Mouse (Mus musculus) heart, embryonic 14.5 days (tissue): ENCODE results near the gene Tbata. TPM values are rescaled to one million over a fixed set of nuclear protein-coding genes. Genes with fewer than 3 reads are reported as not detected.

ENCODE experiments used
- ATAC-seq: fragments of 200-750 bp; cut with Nextera tagmentation; 2 replicates; pipeline ENCODE4 v1.8.0; 2017; ENCODE audit warnings: low read depth, moderate TSS enrichment; ENCODE audit not compliant: insufficient number of reproducible peaks, insufficient read depth, low FRiP score
- H3K27ac ChIP-seq, 2 experiments: fragments of 200-500 bp in 1 of 2; fragments of 300-500 bp in 1 of 2; sonication (generic) in 1 of 2; replicated peaks in 1 of 2; 2 replicates each; pipeline ENCODE4 v1.5.1; 2012 to 2014; ENCODE audit warnings: low read depth in 2 of 2, low read length in 2 of 2, control low read depth in 1 of 2, mild to moderate bottlenecking in 1 of 2, mixed read lengths in 1 of 2; ENCODE audit not compliant: control insufficient read depth in 1 of 2, insufficient read depth in 1 of 2
- H3K27me3 ChIP-seq: fragments of 300-500 bp; sonication (generic); 2 replicates; pipeline ENCODE4 v1.6.1; 2014; ENCODE audit warnings: mild to moderate bottlenecking, low read length, control low read depth; ENCODE audit not compliant: control insufficient read depth, insufficient read depth
- H3K36me3 ChIP-seq: fragments of 300-500 bp; sonication (generic); 2 replicates; pipeline ENCODE4 v1.6.1; 2014; ENCODE audit warnings: mild to moderate bottlenecking, control low read depth, low read length, mixed read lengths; ENCODE audit not compliant: control insufficient read depth, insufficient read depth
- H3K4me1 ChIP-seq, 2 experiments: fragments of 200-500 bp in 1 of 2; fragments of 300-500 bp in 1 of 2; sonication (generic) in 1 of 2; 2 replicates each; pipeline ENCODE4 v1.6.1; 2012 to 2014; ENCODE audit warnings: low read length in 2 of 2, control low read depth in 1 of 2, mixed read lengths in 1 of 2; ENCODE audit not compliant: control insufficient read depth in 2 of 2, insufficient read depth in 2 of 2
- H3K4me2 ChIP-seq: fragments of 300-500 bp; sonication (generic); 2 replicates; pipeline ENCODE4 v1.6.1; 2014; ENCODE audit warnings: mild to moderate bottlenecking, low read length
- H3K4me3 ChIP-seq, 2 experiments: fragments of 200-500 bp in 1 of 2; fragments of 300-500 bp in 1 of 2; sonication (generic) in 1 of 2; 2 replicates each; pipeline ENCODE4 v1.5.1; 2012 to 2014; ENCODE audit warnings: low read length in 2 of 2, mild to moderate bottlenecking in 2 of 2, control low read depth in 1 of 2, low read depth in 1 of 2, moderate library complexity in 1 of 2; ENCODE audit not compliant: control insufficient read depth in 1 of 2, insufficient read depth in 1 of 2
- H3K9ac ChIP-seq: fragments of 300-500 bp; sonication (generic); 2 replicates; pipeline ENCODE4 v1.6.1; 2014; ENCODE audit warnings: mild to moderate bottlenecking, low read length
- H3K9me3 ChIP-seq: fragments of 300-500 bp; sonication (generic); 2 replicates; pipeline ENCODE4 v1.6.1; 2016; ENCODE audit warnings: low read length, control low read depth; ENCODE audit not compliant: control insufficient read depth
- WGBS: fragments of 180-500 bp; shearing (Covaris S2); extraction: QIAGEN DNeasy Blood & Tissue Kit; methylation state at CpG from one replicate; pipeline ENCODE4 v1.1.7; 2014; 5-methylcytosine and 5-hydroxymethylcytosine counted together
- polyA plus RNA-seq: library from polyadenylated mRNA; unstranded; fragments of >200 nt; fragmentation: Nextera tagmentation; extraction: Ambion mirVana; gene quantifications from 2 replicates; pipeline ENCODE4 v1.2.1, GENCODE M21; 2014

The Tbata gene
- polyA plus RNA-seq, 1 experiment from 2014 or later: not detected

- Histone ChIP-seq H3K36me3 (no peaks in the 10 kb centered on the region), H3K27me3 (no peaks in the 10 kb centered on the region), H3K27ac (no peak overlapping the region), H3K4me3 (no peak overlapping the region), H3K4me1 (peaks cover 0 to 3% of the 10 kb centered on the region in 2 experiments; a peak in 1 of 4 replicates), H3K9me3 (no peaks in the 10 kb centered on the region), H3K9ac (no peak overlapping the region), H3K4me2 (no peak overlapping the region)
- 26% methylated on average over 11 of the region's 11 CpGs for WGBS
- ATAC-seq: no peak
Measured at GRCm38 (mm10) chr10:61199566-61200213, 27.9 kb downstream of the Tbata start.

- Histone ChIP-seq H3K27ac (no peak overlapping the region), H3K4me2 (no peak overlapping the region), H3K9ac (no peak overlapping the region), H3K27me3 (no peaks in the 10 kb centered on the region), H3K4me3 (no peak overlapping the region), H3K9me3 (no peaks in the 10 kb centered on the region), H3K4me1 (peaks cover 0 to 3% of the 10 kb centered on the region in 2 experiments; a peak in 1 of 4 replicates), H3K36me3 (no peaks in the 10 kb centered on the region)
- WGBS: 84% methylated on average over 7 of the region's 7 CpGs
- ATAC-seq: no peak
Measured at GRCm38 (mm10) chr10:61200232-61200820, 28.6 kb downstream of the Tbata start.

GRCm38 (mm10) chr10:61200998-61201397 is 29.2 kb downstream of the Tbata start:
- 70% methylated on average over 9 of the region's 9 CpGs for WGBS
- no peak for ATAC-seq
- no peak overlapping the region for H3K27ac ChIP-seq
- H3K9ac ChIP-seq: no peak overlapping the region
- no peak overlapping the region for H3K4me3 ChIP-seq
- H3K4me1 ChIP-seq: no peaks in the 10 kb centered on the region; a peak in 1 of 4 replicates
- H3K4me2 ChIP-seq: no peak overlapping the region
- no peaks in the 10 kb centered on the region for H3K27me3 ChIP-seq
- H3K36me3 ChIP-seq: no peaks in the 10 kb centered on the region
- H3K9me3 ChIP-seq: no peaks in the 10 kb centered on the region

- no peaks in the 10 kb centered on the region; a peak in 1 of 4 replicates for H3K4me1 ChIP-seq
- ATAC-seq: no peak
- no peaks in the 10 kb centered on the region for H3K9me3 ChIP-seq
- H3K4me3 ChIP-seq: no peak overlapping the region
- H3K27me3 ChIP-seq: no peaks in the 10 kb centered on the region
- WGBS: 58% methylated on average over 12 of the region's 12 CpGs
- no peak overlapping the region for H3K27ac ChIP-seq
- no peak overlapping the region for H3K4me2 ChIP-seq
- H3K36me3 ChIP-seq: no peaks in the 10 kb centered on the region
- no peak overlapping the region for H3K9ac ChIP-seq
Measured at GRCm38 (mm10) chr10:61201596-61202318, 30.0 kb downstream of the Tbata start.

- 39% methylated on average over 3 of the region's 3 CpGs for WGBS
- no peak for ATAC-seq
- Histone ChIP-seq H3K27me3 (no peaks in the 10 kb centered on the region), H3K4me2 (no peak overlapping the region), H3K36me3 (no peaks in the 10 kb centered on the region), H3K9me3 (no peaks in the 10 kb centered on the region), H3K4me3 (no peak overlapping the region), H3K4me1 (peaks cover 3 to 8% of the 10 kb centered on the region in 2 experiments; a peak in 3 of 4 replicates), H3K27ac (no peak overlapping the region), H3K9ac (no peak overlapping the region)
Measured at GRCm38 (mm10) chr10:61203930-61204329, 32.2 kb downstream of the Tbata start.

GRCm38 (mm10) chr10:61208114-61208684 is 36.4 kb downstream of the Tbata start:
- H3K27ac ChIP-seq: no peak overlapping the region
- H3K4me1 ChIP-seq: peaks cover 3 to 8% of the 10 kb centered on the region in 2 experiments; a peak in 3 of 4 replicates
- no peaks in the 10 kb centered on the region for H3K9me3 ChIP-seq
- H3K9ac ChIP-seq: no peak overlapping the region
- peaks cover under 1% of the 10 kb centered on the region; the same call in 1 of the 2 replicates for H3K27me3 ChIP-seq
- 69% methylated on average over 9 of the region's 9 CpGs for WGBS
- no peak overlapping the region for H3K4me2 ChIP-seq
- no peak for ATAC-seq
- no peak overlapping the region for H3K4me3 ChIP-seq
- H3K36me3 ChIP-seq: no peaks in the 10 kb centered on the region

- WGBS: 80% methylated on average over 4 of the region's 4 CpGs
- Histone ChIP-seq H3K9ac (no peak overlapping the region), H3K4me3 (no peak overlapping the region), H3K4me2 (no peak overlapping the region), H3K27me3 (peaks cover 4% of the 10 kb centered on the region; the same call in 1 of the 2 replicates), H3K27ac (no peak overlapping the region), H3K4me1 (peaks cover 3 to 8% of the 10 kb centered on the region in 2 experiments; a peak in 3 of 4 replicates), H3K36me3 (no peaks in the 10 kb centered on the region), H3K9me3 (peaks cover 4% of the 10 kb centered on the region; the same call in 1 of the 2 replicates)
- ATAC-seq: no peak
Measured at GRCm38 (mm10) chr10:61211105-61211504, 39.4 kb downstream of the Tbata start.
